Mouse (Mus musculus): Measurements from ENCODE around the gene Aldh9a1. TPM values are rescaled to one million over a fixed set of nuclear protein-coding genes. Genes with fewer than 3 reads are reported as not detected.

The Aldh9a1 gene
- total and polyA plus RNA-seq, 2 experiments from 2014 or later = 18.7 to 36.7 TPM

DNA sequence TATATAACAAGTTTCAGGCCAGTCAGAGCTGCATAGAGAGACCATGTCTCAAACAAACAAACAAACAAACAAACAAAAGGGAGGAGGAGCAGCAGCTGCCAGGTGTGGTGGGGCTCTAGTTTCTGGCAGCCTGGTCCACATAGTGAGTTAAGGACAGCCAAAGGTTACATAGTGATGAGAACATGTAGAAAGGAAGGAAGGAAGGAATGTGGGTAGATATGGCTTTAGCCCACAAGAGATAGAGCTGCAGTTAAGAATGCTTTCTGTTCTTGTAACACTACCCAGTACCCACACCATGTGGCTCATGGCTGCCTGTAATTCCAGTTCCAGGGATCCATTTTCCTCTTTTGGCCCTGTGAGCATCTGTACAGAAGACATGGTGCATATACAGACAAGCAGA, 37.4 kb upstream of the Aldh9a1 start:
- Histone ChIP-seq H3K27me3 (ENCODE audit: insufficient read depth, low read length) (no peaks in the 10 kb centered on the region), H3K36me3 (ENCODE audit: insufficient read depth) (peaks cover 18% of the 10 kb centered on the region), H3K4me3 (ENCODE audit: low read depth, low read length) (no peak overlapping the region), H3K9ac (no peak overlapping the region), H3K27ac (ENCODE audit: low read depth, low read length) (no peak overlapping the region), H3K4me2 (ENCODE audit: low read depth) (no peak overlapping the region), H3K4me1 (ENCODE audit: insufficient read depth) (no peaks in the 10 kb centered on the region), H3K9me3 (ENCODE audit: low read length) (no peaks in the 10 kb centered on the region)
- no peak for TF ChIP-seq CTCF (IDR thresholded peaks at IDR 0.05; ENCODE audit: low read depth)
- ATAC-seq = no peak
- DNase-seq = no peak

DNA sequence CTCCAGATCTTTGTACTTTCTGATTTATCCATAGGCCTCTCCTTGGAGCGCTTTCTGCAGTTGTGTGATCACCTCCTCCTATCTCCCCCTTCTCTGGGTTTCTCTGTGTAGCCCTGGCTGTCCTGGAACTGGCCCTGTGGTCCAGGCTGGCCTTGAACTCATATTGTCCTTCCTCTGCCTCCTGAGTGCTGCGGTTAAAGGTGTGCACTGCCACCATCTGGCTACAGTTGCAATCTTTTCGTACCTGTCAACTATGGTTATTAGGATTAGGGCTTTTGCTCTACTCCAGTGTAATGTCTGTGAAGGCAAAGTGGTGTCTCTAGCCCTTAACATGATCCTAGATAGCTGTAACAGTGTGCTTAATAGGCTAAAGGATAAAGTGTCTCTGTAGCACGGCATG, 36.6 kb upstream of the Aldh9a1 start:
- WGBS = 84% methylated on average over 4 of the region's 4 CpGs
- Histone ChIP-seq H3K27ac (ENCODE audit: low read depth, low read length) (no peak overlapping the region), H3K36me3 (ENCODE audit: insufficient read depth) (peaks cover 19% of the 10 kb centered on the region), H3K4me3 (ENCODE audit: low read depth, low read length) (no peak overlapping the region), H3K27me3 (ENCODE audit: insufficient read depth, low read length) (no peaks in the 10 kb centered on the region), H3K9ac (no peak overlapping the region), H3K9me3 (ENCODE audit: low read length) (no peaks in the 10 kb centered on the region), H3K4me2 (ENCODE audit: low read depth) (no peak overlapping the region), H3K4me1 (ENCODE audit: insufficient read depth) (no peaks in the 10 kb centered on the region)
- DNase-seq (no peak), ATAC-seq (no peak)
- TF ChIP-seq CTCF (IDR thresholded peaks at IDR 0.05; ENCODE audit: low read depth) = 0 out of 2 replicates have a peak, but pooled peaks have one; percentile 17

DNA sequence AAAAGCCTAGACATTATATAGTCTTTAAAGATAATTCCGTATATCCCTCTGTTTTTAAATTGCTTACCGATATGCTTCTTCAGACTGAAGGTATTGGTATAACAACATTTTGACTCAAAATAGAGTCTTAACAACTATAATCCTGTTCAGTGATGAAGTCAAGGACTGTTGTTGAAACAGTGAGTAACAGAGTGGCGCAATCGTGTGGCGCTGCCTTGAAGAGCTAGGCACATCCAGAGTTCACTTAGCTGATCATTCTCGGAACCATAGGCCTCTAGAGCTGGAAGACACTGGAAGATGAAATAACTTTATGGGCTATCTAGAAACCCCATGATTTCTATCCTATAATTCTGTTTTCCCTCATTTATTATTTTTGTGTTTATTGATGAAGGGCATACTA, 28.1 kb upstream of the Aldh9a1 start:
- Histone ChIP-seq H3K9me3 (ENCODE audit: low read length) (no peaks in the 10 kb centered on the region), H3K27me3 (ENCODE audit: insufficient read depth, low read length) (no peaks in the 10 kb centered on the region), H3K4me2 (ENCODE audit: low read depth) (no peak overlapping the region), H3K9ac (no peak overlapping the region), H3K4me1 (ENCODE audit: insufficient read depth) (no peaks in the 10 kb centered on the region), H3K4me3 (ENCODE audit: low read depth, low read length) (no peak overlapping the region), H3K36me3 (ENCODE audit: insufficient read depth) (peaks cover 54% of the 10 kb centered on the region), H3K27ac (ENCODE audit: low read depth, low read length) (no peak overlapping the region)
- WGBS = 98% methylated on average over 6 of the region's 6 CpGs
- DNase-seq (no peak), ATAC-seq (no peak)
- TF ChIP-seq CTCF (IDR thresholded peaks at IDR 0.05; ENCODE audit: low read depth) = no peak

DNA sequence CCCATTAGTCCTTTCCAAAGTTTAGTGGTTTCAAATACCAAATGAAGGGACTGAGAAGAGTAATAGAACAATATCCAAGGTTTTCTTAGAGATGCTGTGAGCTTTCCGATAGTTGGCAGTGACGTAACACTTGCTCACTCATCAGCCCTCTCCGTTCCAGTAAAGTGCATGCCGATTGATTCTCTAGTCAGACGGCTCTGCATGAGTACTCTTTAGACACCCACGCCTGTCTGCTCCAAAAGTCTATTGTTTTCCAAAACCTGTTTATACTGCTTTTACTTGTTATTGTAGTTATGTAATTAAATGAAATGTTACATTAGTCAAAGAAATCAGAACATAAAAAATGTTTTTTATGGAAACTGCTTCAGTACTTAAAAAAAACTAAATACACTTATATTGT, 21.0 kb upstream of the Aldh9a1 start:
- WGBS = 86% methylated on average over 6 of the region's 6 CpGs
- H3K27me3 ChIP-seq (ENCODE audit: insufficient read depth, low read length) = no peaks in the 10 kb centered on the region

DNA sequence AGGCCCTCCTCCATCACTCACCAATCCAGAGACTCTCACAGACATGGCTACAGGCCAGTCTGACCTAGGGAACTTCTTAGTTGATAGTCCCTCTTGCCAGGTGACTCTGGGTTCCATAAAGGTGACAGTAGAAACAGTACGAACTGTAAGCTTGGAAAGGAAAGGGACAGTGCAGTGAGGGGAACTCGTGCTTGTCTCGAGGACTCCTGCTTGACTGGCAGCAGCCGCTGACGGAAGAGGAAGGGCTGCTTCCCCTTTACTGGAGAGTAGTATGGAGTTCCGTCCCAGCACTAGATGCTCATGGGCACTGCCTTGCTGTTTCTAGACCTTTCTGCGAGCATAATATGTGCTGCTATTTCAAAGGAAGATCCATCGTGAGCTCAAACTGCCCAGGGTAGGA, 18.7 kb upstream of the Aldh9a1 start:
- no peak overlapping the region for H3K4me2 ChIP-seq (ENCODE audit: low read depth)
- no peak for ATAC-seq

More for the DNA sequence above, 21.0 kb upstream of the Aldh9a1 start:
- Histone ChIP-seq H3K4me1 (ENCODE audit: insufficient read depth) (no peaks in the 10 kb centered on the region), H3K9me3 (ENCODE audit: low read length) (no peaks in the 10 kb centered on the region), H3K36me3 (ENCODE audit: insufficient read depth) (peaks cover 49% of the 10 kb centered on the region), H3K4me3 (ENCODE audit: low read depth, low read length) (no peak overlapping the region), H3K4me2 (ENCODE audit: low read depth) (no peak overlapping the region), H3K27ac (ENCODE audit: low read depth, low read length) (no peak overlapping the region), H3K9ac (no peak overlapping the region)
- TF ChIP-seq CTCF (IDR thresholded peaks at IDR 0.05; ENCODE audit: low read depth) = no peak
- DNase-seq = no peak
- ATAC-seq = no peak

DNA sequence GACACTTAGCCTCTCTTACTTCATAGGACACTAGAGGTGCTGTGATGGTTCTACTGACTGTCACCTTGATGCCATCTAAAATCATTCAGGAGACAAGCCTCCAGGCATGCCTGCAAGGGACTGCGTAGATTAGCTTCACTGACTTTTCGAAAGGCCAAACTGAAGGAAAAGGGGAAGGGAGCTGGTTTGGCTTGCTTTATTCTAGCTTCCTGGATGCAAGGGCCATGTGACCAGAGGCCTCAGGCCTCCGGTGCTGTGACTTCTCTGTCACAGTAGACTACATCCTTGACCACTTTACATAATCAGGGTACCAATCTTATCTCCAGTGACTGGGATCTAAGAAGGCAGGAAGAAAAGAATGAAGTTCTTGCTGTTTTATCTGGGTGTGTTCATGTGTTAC, 13.4 kb upstream of the Aldh9a1 start:
- no peaks in the 10 kb centered on the region for H3K9me3 ChIP-seq (ENCODE audit: low read length)
- H3K4me2 ChIP-seq (ENCODE audit: low read depth) = no peak overlapping the region
- 0 out of 2 replicates have a peak, but pooled peaks cover 4% of the 10 kb centered on the region for H3K4me1 ChIP-seq (ENCODE audit: insufficient read depth)
- 98% methylated on average over 3 of the region's 3 CpGs for WGBS
- no peak for DNase-seq
- H3K27me3 ChIP-seq (ENCODE audit: insufficient read depth, low read length) = no peaks in the 10 kb centered on the region
- H3K9ac ChIP-seq = no peak overlapping the region
- no peak overlapping the region for H3K4me3 ChIP-seq (ENCODE audit: low read depth, low read length)
- TF ChIP-seq CTCF (IDR thresholded peaks at IDR 0.05; ENCODE audit: low read depth) = no peak
- peaks cover 13% of the 10 kb centered on the region; the same call in 1 of the 2 replicates for H3K36me3 ChIP-seq (ENCODE audit: insufficient read depth)
- ATAC-seq = no peak
- no peak overlapping the region for H3K27ac ChIP-seq (ENCODE audit: low read depth, low read length)

More for the DNA sequence above, 18.7 kb upstream of the Aldh9a1 start:
- Histone ChIP-seq H3K4me1 (ENCODE audit: insufficient read depth) (no peaks in the 10 kb centered on the region), H3K9ac (no peak overlapping the region), H3K27me3 (ENCODE audit: insufficient read depth, low read length) (no peaks in the 10 kb centered on the region), H3K27ac (ENCODE audit: low read depth, low read length) (no peak overlapping the region), H3K4me3 (ENCODE audit: low read depth, low read length) (no peak overlapping the region), H3K36me3 (ENCODE audit: insufficient read depth) (peaks cover 42% of the 10 kb centered on the region), H3K9me3 (ENCODE audit: low read length) (no peaks in the 10 kb centered on the region)
- TF ChIP-seq CTCF (IDR thresholded peaks at IDR 0.05; ENCODE audit: low read depth) = no peak
- 93% methylated on average over 8 of the region's 8 CpGs for WGBS
- no peak for DNase-seq

DNA sequence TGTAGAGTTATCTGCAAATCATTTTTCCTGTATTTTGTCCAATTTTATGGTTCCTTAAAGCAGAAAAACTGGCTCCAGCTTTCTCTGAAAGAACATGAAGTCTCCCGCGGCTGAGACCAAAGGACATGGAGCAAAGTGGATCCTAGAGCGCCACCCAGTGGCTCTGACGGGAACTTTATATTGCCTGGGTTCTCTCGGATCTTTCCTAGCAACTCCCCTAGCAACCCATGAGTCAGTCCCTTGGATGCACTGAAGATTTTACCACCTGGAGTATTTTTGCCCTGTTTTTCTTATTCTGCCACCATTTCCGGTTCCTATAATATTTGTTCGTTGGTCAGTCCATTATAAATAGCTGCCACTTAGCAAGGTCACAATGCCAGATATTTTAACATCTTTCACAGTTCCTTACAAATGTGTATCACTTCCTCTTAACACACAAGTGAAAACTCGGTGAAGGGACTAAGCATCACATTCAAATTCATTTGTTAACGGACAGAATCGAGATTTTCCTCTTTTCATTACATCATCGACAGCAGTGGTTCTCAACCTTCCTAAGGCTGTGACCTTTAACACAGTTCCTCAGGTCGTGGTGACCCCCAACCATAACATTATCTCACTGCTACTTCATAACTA, 12.2 kb upstream of the Aldh9a1 start:
- 20% methylated on average over 12 of the region's 12 CpGs for WGBS
- peak; percentile 86 for TF ChIP-seq CTCF (IDR thresholded peaks at IDR 0.05; ENCODE audit: low read depth)
- Histone ChIP-seq H3K9ac (no peak overlapping the region), H3K36me3 (ENCODE audit: insufficient read depth) (peaks cover 10% of the 10 kb centered on the region; the same call in 1 of the 2 replicates), H3K4me1 (ENCODE audit: insufficient read depth) (0 out of 2 replicates have a peak, but pooled peaks cover 4% of the 10 kb centered on the region), H3K9me3 (ENCODE audit: low read length) (no peaks in the 10 kb centered on the region), H3K27ac (ENCODE audit: low read depth, low read length) (no peak overlapping the region), H3K4me3 (ENCODE audit: low read depth, low read length) (no peak overlapping the region), H3K4me2 (ENCODE audit: low read depth) (no peak overlapping the region), H3K27me3 (ENCODE audit: insufficient read depth, low read length) (no peaks in the 10 kb centered on the region)
- ATAC-seq (peak; percentile 91), DNase-seq (peak; percentile 95)

All from forebrain, postnatal 0 days (tissue).